Mouse (Mus musculus): Measurements from ENCODE around the gene Ap5z1. TPM values are rescaled to one million over a fixed set of nuclear protein-coding genes. Genes with fewer than 3 reads are reported as not detected.

Gene Ap5z1
- polyA plus RNA-seq, 1 experiment from 2014 or later: 14.3 TPM

Other genes starting within 250 kb of the Ap5z1 start
- 4.8 and 5.1 TPM in 2 replicates for gene Foxk1, start 62.4 kb upstream of the Ap5z1 start, polyA plus RNA-seq (2015; fragmentation: Nextera tagmentation; extraction: Ambion mirVana)
- 0.12 and 0.21 TPM in 2 replicates for gene Papolb, start 66.1 kb downstream of the Ap5z1 start, polyA plus RNA-seq (2015; fragmentation: Nextera tagmentation; extraction: Ambion mirVana)
- 10.6 and 12.5 TPM in 2 replicates for gene Radil, start 87.2 kb downstream of the Ap5z1 start, polyA plus RNA-seq (2015; fragmentation: Nextera tagmentation; extraction: Ambion mirVana)
- 22.0 and 25.0 TPM in 2 replicates for gene Mmd2, start 144.9 kb downstream of the Ap5z1 start, polyA plus RNA-seq (2015; fragmentation: Nextera tagmentation; extraction: Ambion mirVana)
- 46.8 and 51.2 TPM in 2 replicates for gene Wipi2, start 163.8 kb downstream of the Ap5z1 start, polyA plus RNA-seq (2015; fragmentation: Nextera tagmentation; extraction: Ambion mirVana)
- gene Slc29a4, start 228.6 kb downstream of the Ap5z1 start, polyA plus RNA-seq (2015; fragmentation: Nextera tagmentation; extraction: Ambion mirVana): 61.9 and 70.6 TPM in 2 replicates

Measured in midbrain, embryonic 13.5 days (tissue).